Mouse (Mus musculus) heart, embryonic 11.5 days (tissue): ENCODE data around the gene Arpc4. TPM values are rescaled to one million over a fixed set of nuclear protein-coding genes. Genes with fewer than 3 reads are reported as not detected.
A peak's percentile ranks its signal among the peaks of the same experiment; 100 is the strongest.
"Not testable (repeated sequence)": the region's sequence is repeated elsewhere in the genome, so short reads cannot be mapped to it uniquely, and the experiment has no call there.

Experiments
- ATAC-seq: fragments of 200-750 bp; cut with Nextera tagmentation; replicated peaks from 2 replicates; pipeline ENCODE4 v1.8.0; 2017; ENCODE audit warnings: moderate library complexity; ENCODE audit not compliant: insufficient number of reproducible peaks, low FRiP score, low TSS enrichment
- H3K27ac ChIP-seq: fragments of 300-500 bp; sonication (generic); 2 replicates; pipeline ENCODE4 v1.5.1; 2014; ENCODE audit warnings: mild to moderate bottlenecking, low read depth, low read length
- H3K27me3 ChIP-seq: fragments of 300-500 bp; sonication (generic); 2 replicates; pipeline ENCODE4 v1.6.1; 2014; ENCODE audit warnings: mild to moderate bottlenecking, low read length, mixed read lengths; ENCODE audit not compliant: control insufficient read depth, insufficient read depth
- H3K36me3 ChIP-seq: fragments of 300-500 bp; sonication (generic); 2 replicates; pipeline ENCODE4 v1.6.1; 2014; ENCODE audit warnings: mild to moderate bottlenecking, low read length, moderate library complexity, mixed read lengths; ENCODE audit not compliant: control insufficient read depth, insufficient read depth
- H3K4me1 ChIP-seq: fragments of 300-500 bp; sonication (generic); 2 replicates; pipeline ENCODE4 v1.6.1; 2014; ENCODE audit warnings: low read length; ENCODE audit not compliant: control insufficient read depth, insufficient read depth
- H3K4me2 ChIP-seq: fragments of 300-500 bp; sonication (generic); 2 replicates; pipeline ENCODE4 v1.6.1; 2014; ENCODE audit warnings: mild to moderate bottlenecking, moderate library complexity
- H3K4me3 ChIP-seq: fragments of 300-500 bp; sonication (generic); 2 replicates; pipeline ENCODE4 v1.5.1; 2014; ENCODE audit warnings: low read depth, low read length
- H3K9ac ChIP-seq: fragments of 300-500 bp; sonication (generic); 2 replicates; pipeline ENCODE4 v1.6.1; 2014; ENCODE audit warnings: mild to moderate bottlenecking, low read depth, low read length, moderate library complexity
- H3K9me3 ChIP-seq: fragments of 300-500 bp; sonication (generic); replicated peaks from 2 replicates; pipeline ENCODE4 v1.6.1; 2016; ENCODE audit warnings: low read length; ENCODE audit not compliant: control insufficient read depth
- WGBS: fragments of 180-500 bp; shearing (Covaris S2); extraction: QIAGEN DNeasy Blood & Tissue Kit; methylation state at CpG from one replicate; pipeline ENCODE4 v1.1.7; 2014; ENCODE audit not compliant: insufficient replicate concordance; 5-methylcytosine and 5-hydroxymethylcytosine counted together
- polyA plus RNA-seq: library from polyadenylated mRNA; unstranded; fragments of >200 nt; fragmentation: Nextera tagmentation; extraction: Ambion mirVana; gene quantifications from 2 replicates; pipeline ENCODE4 v1.2.1, GENCODE M21; 2014

Gene Arpc4
- polyA plus RNA-seq: 166 and 179 TPM in 2 replicates

- no peaks in the 10 kb centered on the region for H3K9me3 ChIP-seq
- peak within 1 kb of the TSS; percentile 96 for H3K9ac ChIP-seq
- under 1% methylated on average over 61 of the region's 61 CpGs for WGBS
- no peaks in the 10 kb centered on the region for H3K27me3 ChIP-seq
- peaks cover 12% of the 10 kb centered on the region for H3K4me1 ChIP-seq
- ATAC-seq: peak; percentile 92
- peak within 1 kb of the TSS; percentile 97 for H3K4me2 ChIP-seq
- H3K36me3 ChIP-seq: peaks cover 15% of the 10 kb centered on the region
- peak within 1 kb of the TSS; percentile 99 for H3K4me3 ChIP-seq
- H3K27ac ChIP-seq: peak within 1 kb of the TSS; percentile 95
Measured at GRCm38 (mm10) chr6:113377496-113378385, at the start of gene Arpc4, which contains the start of gene Tada3. Gene Arpc4 (plus strand): TSS chr6:113378115. Gene Tada3 (minus strand): TSS chr6:113377883.

- no peaks in the 10 kb centered on the region for H3K27me3 ChIP-seq
- 89% methylated on average over 1 of the region's 1 CpGs for WGBS
- ATAC-seq: no peak
- peaks cover 8% of the 10 kb centered on the region for H3K36me3 ChIP-seq
- H3K4me3 ChIP-seq: no peak overlapping the region
- no peak overlapping the region for H3K9ac ChIP-seq
- H3K4me2 ChIP-seq: no peak overlapping the region
- H3K4me1 ChIP-seq: peaks cover 17% of the 10 kb centered on the region
- no peak overlapping the region for H3K27ac ChIP-seq
- H3K9me3 ChIP-seq: no peaks in the 10 kb centered on the region
Measured at GRCm38 (mm10) chr6:113329396-113329795, 48.5 kb upstream of the Arpc4 start.

- no peak overlapping the region for H3K4me3 ChIP-seq
- no peaks in the 10 kb centered on the region for H3K27me3 ChIP-seq
- H3K9me3 ChIP-seq: no peaks in the 10 kb centered on the region
- ATAC-seq: no peak
- no peak overlapping the region for H3K9ac ChIP-seq
- H3K4me1 ChIP-seq: peaks cover 14% of the 10 kb centered on the region
- H3K4me2 ChIP-seq: no peak overlapping the region; the same call in 1 of the 2 replicates
- H3K36me3 ChIP-seq: peaks cover 5% of the 10 kb centered on the region
- no peak overlapping the region for H3K27ac ChIP-seq
- WGBS: 45% methylated on average over 2 of the region's 2 CpGs
Measured at GRCm38 (mm10) chr6:113330547-113330946, 47.4 kb upstream of the Arpc4 start.

- H3K27me3 ChIP-seq: no peaks in the 10 kb centered on the region
- ATAC-seq: no peak
- no peak overlapping the region for H3K27ac ChIP-seq
- 89% methylated on average over 11 of the region's 11 CpGs for WGBS
- H3K4me3 ChIP-seq: no peak overlapping the region
- H3K9me3 ChIP-seq: no peaks in the 10 kb centered on the region
- no peak overlapping the region for H3K9ac ChIP-seq
- peaks cover 10% of the 10 kb centered on the region for H3K4me1 ChIP-seq
- no peak overlapping the region for H3K4me2 ChIP-seq
- peaks cover 13% of the 10 kb centered on the region for H3K36me3 ChIP-seq
Measured at GRCm38 (mm10) chr6:113331721-113332120, 46.2 kb upstream of the Arpc4 start.

GRCm38 (mm10) chr6:113332734-113333133, 45.2 kb upstream of the Arpc4 start:
- 77% methylated on average over 6 of the region's 6 CpGs for WGBS
- not testable (repeated sequence) for H3K9ac ChIP-seq, H3K4me2 ChIP-seq

GRCm38 (mm10) chr6:113333137-113333950, 44.6 kb upstream of the Arpc4 start:
- no peaks in the 10 kb centered on the region for H3K27me3 ChIP-seq
- WGBS: 67% methylated on average over 14 of the region's 14 CpGs
- H3K27ac ChIP-seq: peak overlapping the region; percentile 73
- H3K4me2 ChIP-seq: no peak overlapping the region
- no peak overlapping the region for H3K4me3 ChIP-seq
- no peaks in the 10 kb centered on the region for H3K9me3 ChIP-seq
- no peak overlapping the region for H3K9ac ChIP-seq
- ATAC-seq: peak; percentile 31
- peaks cover 8% of the 10 kb centered on the region for H3K4me1 ChIP-seq
- H3K36me3 ChIP-seq: peaks cover 13% of the 10 kb centered on the region

More at GRCm38 (mm10) chr6:113332734-113333133, 45.2 kb upstream of the Arpc4 start:
- not testable (repeated sequence) for H3K4me1 ChIP-seq, H3K4me3 ChIP-seq, H3K9me3 ChIP-seq, ATAC-seq, H3K27me3 ChIP-seq
- Histone ChIP-seq H3K36me3 (peaks cover 13% of the 10 kb centered on the region), H3K27ac (0 out of 2 replicates have a peak overlapping the region, but pooled peaks have one; percentile 73)

- Histone ChIP-seq H3K4me2 (no peak overlapping the region), H3K4me3 (no peak overlapping the region), H3K27me3 (no peaks in the 10 kb centered on the region), H3K9ac (no peak overlapping the region), H3K9me3 (no peaks in the 10 kb centered on the region), H3K4me1 (peaks cover 8% of the 10 kb centered on the region), H3K36me3 (peaks cover 13% of the 10 kb centered on the region), H3K27ac (no peak overlapping the region)
- WGBS: 71% methylated on average over 6 of the region's 6 CpGs
- no peak for ATAC-seq
Measured at GRCm38 (mm10) chr6:113334216-113334615, 43.7 kb upstream of the Arpc4 start.

GRCm38 (mm10) chr6:113336852-113337620, 40.9 kb upstream of the Arpc4 start:
- Histone ChIP-seq H3K9me3 (no peaks in the 10 kb centered on the region), H3K27me3 (no peaks in the 10 kb centered on the region), H3K4me2 (no peak overlapping the region), H3K9ac (no peak overlapping the region), H3K27ac (no peak overlapping the region), H3K4me1 (peaks cover 14% of the 10 kb centered on the region), H3K36me3 (peaks cover 10% of the 10 kb centered on the region; the same call in 1 of the 2 replicates), H3K4me3 (no peak overlapping the region)
- no peak for ATAC-seq
- 57% methylated on average over 8 of the region's 8 CpGs for WGBS
